Mouse (Mus musculus): ENCODE results near the gene Stat6. TPM values are rescaled to one million over a fixed set of nuclear protein-coding genes. Genes with fewer than 3 reads are reported as not detected.
"Not testable (repeated sequence)": the region's sequence is repeated elsewhere in the genome, so short reads cannot be mapped to it uniquely, and the experiment has no call there.

The Stat6 gene
- polyA plus RNA-seq, 1 experiment from 2014 or later: 35.3 TPM

GRCm38 (mm10) chr10:127654970-127655579 lies 12.3 kb downstream of the Stat6 start:
- Histone ChIP-seq H3K4me1 (peaks cover 5% of the 10 kb centered on the region), H3K9ac (no peak overlapping the region), H3K36me3 (peaks cover 71% of the 10 kb centered on the region), H3K9me3 (replicated peaks) (no peaks in the 10 kb centered on the region), H3K4me3 (replicated peaks) (no peak overlapping the region), H3K27me3 (no peaks in the 10 kb centered on the region), H3K27ac (replicated peaks) (no peak overlapping the region), H3K4me2 (replicated peaks) (no peak overlapping the region)
- no peak for ATAC-seq (ENCODE audit: insufficient number of reproducible peaks, low FRiP score, low TSS enrichment, low read depth)
- 60% methylated on average over 16 of the region's 16 CpGs for WGBS

- Histone ChIP-seq H3K36me3 (peaks cover 75% of the 10 kb centered on the region), H3K4me1 (peaks cover 26% of the 10 kb centered on the region)
- 63% methylated on average over 6 of the region's 6 CpGs for WGBS
- not testable (repeated sequence) for H3K4me3 ChIP-seq (replicated peaks); H3K27me3 ChIP-seq; H3K9me3 ChIP-seq (replicated peaks); H3K27ac ChIP-seq (replicated peaks); H3K9ac ChIP-seq; ATAC-seq (ENCODE audit: insufficient number of reproducible peaks, low FRiP score, low TSS enrichment, low read depth); H3K4me2 ChIP-seq (replicated peaks)
These were observed 14.8 kb downstream of the Stat6 start for GRCm38 (mm10) chr10:127657617-127658016.

- Histone ChIP-seq H3K9ac (no peak overlapping the region), H3K4me3 (replicated peaks) (no peak overlapping the region), H3K9me3 (replicated peaks) (no peaks in the 10 kb centered on the region), H3K36me3 (peaks cover 75% of the 10 kb centered on the region), H3K27ac (replicated peaks) (no peak overlapping the region), H3K27me3 (no peaks in the 10 kb centered on the region), H3K4me2 (replicated peaks) (no peak overlapping the region), H3K4me1 (peaks cover 31% of the 10 kb centered on the region)
- no peak for ATAC-seq (ENCODE audit: insufficient number of reproducible peaks, low FRiP score, low TSS enrichment, low read depth)
- WGBS: 19% methylated on average over 6 of the region's 6 CpGs
These were observed 15.3 kb downstream of the Stat6 start for GRCm38 (mm10) chr10:127658076-127658475.

GRCm38 (mm10) chr10:127659551-127659950 lies 16.8 kb downstream of the Stat6 start:
- H3K4me2 ChIP-seq (replicated peaks): no peak overlapping the region
- H3K9me3 ChIP-seq (replicated peaks): no peaks in the 10 kb centered on the region
- ATAC-seq (ENCODE audit: insufficient number of reproducible peaks, low FRiP score, low TSS enrichment, low read depth): no peak
- no peak overlapping the region; the same call in 1 of the 2 replicates for H3K27ac ChIP-seq (replicated peaks)
- peaks cover 76% of the 10 kb centered on the region for H3K36me3 ChIP-seq
- H3K9ac ChIP-seq: no peak overlapping the region
- peaks cover 45% of the 10 kb centered on the region for H3K4me1 ChIP-seq
- H3K27me3 ChIP-seq: no peaks in the 10 kb centered on the region
- no peak overlapping the region for H3K4me3 ChIP-seq (replicated peaks)
- 45% methylated on average over 1 of the region's 1 CpGs for WGBS

- Histone ChIP-seq H3K4me3 (replicated peaks) (peak overlapping the region; percentile 81), H3K27ac (replicated peaks) (peak overlapping the region; percentile 99), H3K9ac (peak overlapping the region; percentile 12; the same call in 1 of the 2 replicates), H3K36me3 (peaks cover 60% of the 10 kb centered on the region), H3K9me3 (replicated peaks) (no peaks in the 10 kb centered on the region), H3K27me3 (no peaks in the 10 kb centered on the region), H3K4me1 (peaks cover 57% of the 10 kb centered on the region), H3K4me2 (replicated peaks) (peak overlapping the region; percentile 80)
- no peak for ATAC-seq (ENCODE audit: insufficient number of reproducible peaks, low FRiP score, low TSS enrichment, low read depth)
- 30% methylated on average over 14 of the region's 14 CpGs for WGBS
These were observed 18.6 kb downstream of the Stat6 start for GRCm38 (mm10) chr10:127661291-127661914.

- H3K27ac ChIP-seq (replicated peaks): peak overlapping the region; percentile 99
- no peaks in the 10 kb centered on the region for H3K27me3 ChIP-seq
- ATAC-seq (ENCODE audit: insufficient number of reproducible peaks, low FRiP score, low TSS enrichment, low read depth): no peak
- peak overlapping the region; percentile 80 for H3K4me2 ChIP-seq (replicated peaks)
- H3K9ac ChIP-seq: peak overlapping the region; percentile 31; the same call in 1 of the 2 replicates
- H3K9me3 ChIP-seq (replicated peaks): no peaks in the 10 kb centered on the region
- 10% methylated on average over 16 of the region's 16 CpGs for WGBS
- H3K4me3 ChIP-seq (replicated peaks): peak overlapping the region; percentile 81
- H3K4me1 ChIP-seq: peaks cover 60% of the 10 kb centered on the region
- peaks cover 55% of the 10 kb centered on the region for H3K36me3 ChIP-seq
These were observed 19.3 kb downstream of the Stat6 start for GRCm38 (mm10) chr10:127661915-127662663.

- 25% methylated on average over 19 of the region's 19 CpGs for WGBS
- Histone ChIP-seq H3K9ac (peak overlapping the region; percentile 31; the same call in 1 of the 2 replicates), H3K27me3 (no peaks in the 10 kb centered on the region), H3K4me2 (replicated peaks) (peak overlapping the region; percentile 80), H3K27ac (replicated peaks) (peak overlapping the region; percentile 99), H3K4me1 (peaks cover 67% of the 10 kb centered on the region), H3K36me3 (peaks cover 51% of the 10 kb centered on the region), H3K4me3 (replicated peaks) (peak overlapping the region; percentile 81), H3K9me3 (replicated peaks) (no peaks in the 10 kb centered on the region)
- ATAC-seq (ENCODE audit: insufficient number of reproducible peaks, low FRiP score, low TSS enrichment, low read depth): no peak
These were observed 20.0 kb downstream of the Stat6 start for GRCm38 (mm10) chr10:127662666-127663253.

GRCm38 (mm10) chr10:127663590-127663989 lies 20.8 kb downstream of the Stat6 start:
- Histone ChIP-seq H3K9ac (0 out of 2 replicates have a peak overlapping the region, but pooled peaks have one; percentile 13), H3K27ac (replicated peaks) (peak overlapping the region; percentile 99), H3K27me3 (no peaks in the 10 kb centered on the region), H3K9me3 (replicated peaks) (no peaks in the 10 kb centered on the region), H3K4me3 (replicated peaks) (peak overlapping the region; percentile 81), H3K36me3 (peaks cover 51% of the 10 kb centered on the region), H3K4me2 (replicated peaks) (peak overlapping the region; percentile 80), H3K4me1 (peaks cover 72% of the 10 kb centered on the region)
- no peak for ATAC-seq (ENCODE audit: insufficient number of reproducible peaks, low FRiP score, low TSS enrichment, low read depth)
- WGBS: 27% methylated on average over 5 of the region's 5 CpGs

GRCm38 (mm10) chr10:127664166-127664565 lies 21.4 kb downstream of the Stat6 start:
- H3K4me1 ChIP-seq: peaks cover 78% of the 10 kb centered on the region
- H3K9ac ChIP-seq: 0 out of 2 replicates have a peak overlapping the region, but pooled peaks have one; percentile 13
- H3K4me2 ChIP-seq (replicated peaks): peak overlapping the region; percentile 80
- H3K4me3 ChIP-seq (replicated peaks): peak overlapping the region; percentile 81
- H3K36me3 ChIP-seq: peaks cover 48% of the 10 kb centered on the region
- H3K27ac ChIP-seq (replicated peaks): peak overlapping the region; percentile 99
- H3K27me3 ChIP-seq: no peaks in the 10 kb centered on the region
- no peaks in the 10 kb centered on the region for H3K9me3 ChIP-seq (replicated peaks)
- no peak for ATAC-seq (ENCODE audit: insufficient number of reproducible peaks, low FRiP score, low TSS enrichment, low read depth)
- WGBS: 25% methylated on average over 16 of the region's 16 CpGs

GRCm38 (mm10) chr10:127664891-127665290 lies 22.1 kb downstream of the Stat6 start:
- H3K4me1 ChIP-seq: peaks cover 81% of the 10 kb centered on the region
- H3K9me3 ChIP-seq (replicated peaks): no peaks in the 10 kb centered on the region
- peak overlapping the region; percentile 99 for H3K27ac ChIP-seq (replicated peaks)
- no peaks in the 10 kb centered on the region for H3K27me3 ChIP-seq
- H3K4me3 ChIP-seq (replicated peaks): peak overlapping the region; percentile 81
- peak overlapping the region; percentile 80 for H3K4me2 ChIP-seq (replicated peaks)
- WGBS: 28% methylated on average over 13 of the region's 13 CpGs
- peak overlapping the region; percentile 87; the same call in 1 of the 2 replicates for H3K9ac ChIP-seq
- ATAC-seq (ENCODE audit: insufficient number of reproducible peaks, low FRiP score, low TSS enrichment, low read depth): no peak
- peaks cover 43% of the 10 kb centered on the region for H3K36me3 ChIP-seq

Data from embryonic facial prominence, embryonic 15.5 days (tissue).